8 mouse cellular contexts compared by ENCODE assay signal in genomic region chr9:71895931-71896724, GRCm38 (mm10).
DNase-seq lines count a peak whose midpoint lies in the region; ATAC-seq and TF ChIP-seq lines count a peak whose summit lies in the region.

No protein-coding gene starts in this region.

- WGBS in heart, embryonic 11.5 days (ENCODE audit: insufficient replicate concordance): 53% methylated on average over 2 of the region's 2 CpGs
- 26% methylated on average over 2 of the region's 2 CpGs for WGBS in limb, embryonic 12.5 days

- TF ChIP-seq CTCF in left cerebral cortex, adult 2 months (IDR thresholded peaks at IDR 0.05): no peak

- peaks cover 8% of the 10 kb centered on the region for H3K4me1 ChIP-seq in heart, embryonic 11.5 days (ENCODE audit: control insufficient read depth, insufficient read depth, low read length)
- H3K4me1 ChIP-seq in limb, embryonic 12.5 days (replicated peaks): peaks cover 48% of the 10 kb centered on the region

- peak overlapping the region; percentile 11; the same call in 1 of the 2 replicates for H3K4me2 ChIP-seq in heart, embryonic 11.5 days
- peak overlapping the region; percentile 54 for H3K4me2 ChIP-seq in limb, embryonic 12.5 days

- no peak for ATAC-seq in heart, embryonic 11.5 days (replicated peaks; ENCODE audit: insufficient number of reproducible peaks, low FRiP score, low TSS enrichment)
- ATAC-seq in limb, embryonic 12.5 days (ENCODE audit: insufficient number of reproducible peaks, insufficient read depth, low FRiP score, low TSS enrichment, low read depth): peak; percentile 67; the same call in 1 of the 2 replicates

- no peaks in the 10 kb centered on the region for H3K27me3 ChIP-seq in heart, embryonic 11.5 days (ENCODE audit: control insufficient read depth, insufficient read depth, low read length)
- no peaks in the 10 kb centered on the region for H3K27me3 ChIP-seq in limb, embryonic 12.5 days

- DNase-seq in left cerebral cortex, adult 2 months (ENCODE audit: extremely low spot score in 1 of 2, low spot score in 2 of 2): no peak
- no peak for DNase-seq in left cerebral cortex, adult 18-20 months (ENCODE audit: low spot score in 2 of 2)
- peak; percentile 49 for DNase-seq in c-Kit-positive CD71-negative TER-119-negative erythroid progenitor cells, embryonic 14.5 days (ENCODE audit: low read depth)
- peak; percentile 27 for DNase-seq in neural tube, embryonic 10.5 days (ENCODE audit: extremely low spot score, low spot score)
- DNase-seq in adrenal gland, postnatal 36 days: no peak
- DNase-seq in right cerebral cortex, postnatal 4 days: no peak

- no peak overlapping the region for H3K9ac ChIP-seq in heart, embryonic 11.5 days (ENCODE audit: low read depth, low read length)
- no peak overlapping the region for H3K9ac ChIP-seq in limb, embryonic 12.5 days (replicated peaks)

- no peaks in the 10 kb centered on the region for H3K36me3 ChIP-seq in heart, embryonic 11.5 days (ENCODE audit: control insufficient read depth, insufficient read depth, low read length)
- no peaks in the 10 kb centered on the region for H3K36me3 ChIP-seq in limb, embryonic 12.5 days

- intact Hi-C loops in left cerebral cortex, adult 2 months (cut with DNase I): no loop called here

- H3K9me3 ChIP-seq in heart, embryonic 11.5 days (replicated peaks; ENCODE audit: control insufficient read depth, low read length): no peaks in the 10 kb centered on the region
- no peaks in the 10 kb centered on the region for H3K9me3 ChIP-seq in limb, embryonic 12.5 days

- H3K27ac ChIP-seq in left cerebral cortex, adult 2 months: peak overlapping the region; percentile 50
- peak overlapping the region; percentile 46; the same call in 1 of the 2 replicates for H3K27ac ChIP-seq in heart, embryonic 11.5 days (ENCODE audit: low read depth, low read length)
- H3K27ac ChIP-seq in limb, embryonic 12.5 days: peak overlapping the region; percentile 84

- peak overlapping the region; percentile 23; the same call in 1 of the 2 replicates for H3K4me3 ChIP-seq in left cerebral cortex, adult 2 months
- no peak overlapping the region for H3K4me3 ChIP-seq in heart, embryonic 11.5 days (ENCODE audit: low read depth, low read length)
- H3K4me3 ChIP-seq in limb, embryonic 12.5 days (replicated peaks): peak overlapping the region; percentile 39

Comparison
In these comparisons a context has a peak if more than half of its experiments do, and no peak if none do; other contexts are left out.
1. DNase-seq: peak in c-Kit-positive CD71-negative TER-119-negative erythroid progenitor cells, embryonic 14.5 days (single experiment) and neural tube, embryonic 10.5 days (single experiment); none in left cerebral cortex, adult 2 months (0 of 2), left cerebral cortex, adult 18-20 months (0 of 2), adrenal gland, postnatal 36 days (0 of 2) and right cerebral cortex, postnatal 4 days (single experiment).
2. Peak in every context shown above with its lines, with median percentiles within 50 percentile points of each other: H3K27ac ChIP-seq.